Mouse (Mus musculus) MEL (cell line): ENCODE measurements at regions not wholly inside any gene's neighbourhood (a gene's known extent, or its start where the extent isn't known, plus 50 kb on each side); places are given as distances from the start of the nearest gene placed in this dataset.

Experiments used
- DNase-seq: peaks from one replicate; pipeline ENCODE4 v3.0.0; 2011; ENCODE audit warnings: low read depth, low spot score
- H3K27ac ChIP-seq: 2 replicates; pipeline ENCODE4 v1.5.1; 2012; ENCODE audit warnings: low read depth, mild to moderate bottlenecking, control low read depth, low read length, moderate library complexity; ENCODE audit not compliant: control insufficient read depth
- H3K27me3 ChIP-seq, 2 experiments: fragments of 150-350 bp in 1 of 2; sonication (generic) in 1 of 2; 2 replicates each; pipeline ENCODE4 v1.6.1; 2012; ENCODE audit warnings: low read length in 2 of 2, mild to moderate bottlenecking in 2 of 2, improper control_type of control experiment in 1 of 2, moderate library complexity in 1 of 2; ENCODE audit not compliant: insufficient read depth in 2 of 2, control insufficient read depth in 1 of 2
- H3K36me3 ChIP-seq, 2 experiments: 2 replicates each; pipeline ENCODE4 v1.6.1; 2012 to 2014; ENCODE audit warnings: low read length in 2 of 2, improper control_type of control experiment in 1 of 2, inconsistent platforms in 1 of 2, mild to moderate bottlenecking in 1 of 2; ENCODE audit not compliant: insufficient read depth in 2 of 2, control insufficient read depth in 1 of 2
- H3K4me1 ChIP-seq, 2 experiments: fragments of 150-350 bp in 1 of 2; sonication (generic) in 1 of 2; 2 replicates each; pipeline ENCODE4 v1.6.1; 2012; ENCODE audit warnings: low read length in 2 of 2, improper control_type of control experiment in 1 of 2, mild to moderate bottlenecking in 1 of 2; ENCODE audit not compliant: insufficient read depth in 2 of 2, control insufficient read depth in 1 of 2
- H3K4me3 ChIP-seq, 2 experiments: fragments of 150-350 bp in 1 of 2; sonication (generic) in 1 of 2; 2 replicates each; pipeline ENCODE4 v1.5.1; 2012; ENCODE audit warnings: low read depth in 2 of 2, low read length in 2 of 2, mild to moderate bottlenecking in 2 of 2, moderate library complexity in 2 of 2, control low read depth in 1 of 2, improper control_type of control experiment in 1 of 2; ENCODE audit not compliant: control insufficient read depth in 1 of 2, insufficient read depth in 1 of 2
- H3K79me2 ChIP-seq: 2 replicates; pipeline ENCODE4 v1.6.1; 2012; ENCODE audit warnings: mild to moderate bottlenecking, low read length, moderate library complexity; ENCODE audit not compliant: control insufficient read depth, poor library complexity, insufficient read depth
- H3K9ac ChIP-seq: 2 replicates; pipeline ENCODE4 v1.6.1; 2012; ENCODE audit warnings: low read depth, mild to moderate bottlenecking, control low read depth, low read length, moderate library complexity; ENCODE audit not compliant: control insufficient read depth, poor library complexity, severe bottlenecking
- H3K9me3 ChIP-seq: fragments of 150-350 bp; sonication (generic); replicated peaks from 2 replicates; pipeline ENCODE4 v1.6.1; 2012; ENCODE audit warnings: mild to moderate bottlenecking, low read length, improper control_type of control experiment, moderate library complexity; ENCODE audit not compliant: insufficient read depth
- CHD2 ChIP-seq: IDR thresholded peaks from 2 replicates; pipeline ENCODE4 v1.6.1; 2011; ENCODE audit warnings: low read length, improper control_type of control experiment
- ELF1 ChIP-seq: IDR thresholded peaks from 2 replicates; pipeline ENCODE4 v1.6.1; 2014; ENCODE audit warnings: low read depth, mild to moderate bottlenecking, inconsistent platforms, low read length, improper control_type of control experiment, moderate library complexity
- GATA1 ChIP-seq: IDR thresholded peaks from 2 replicates; pipeline ENCODE4 v1.6.1; 2011; ENCODE audit warnings: low read depth, low read length, improper control_type of control experiment
- JUND ChIP-seq: IDR thresholded peaks from 2 replicates; pipeline ENCODE4 v1.6.1; 2011; ENCODE audit warnings: low read depth, mild to moderate bottlenecking, improper control_type of control experiment, low read length
- KAT2A ChIP-seq: conservative IDR thresholded peaks from 2 replicates; pipeline ENCODE4 v1.6.1; 2012; ENCODE audit warnings: low read depth, low read length, improper control_type of control experiment, inconsistent platforms
- MAX ChIP-seq: IDR thresholded peaks from 2 replicates; pipeline ENCODE4 v1.6.1; 2011; ENCODE audit warnings: low read length, improper control_type of control experiment
- MYB ChIP-seq: IDR thresholded peaks from 2 replicates; pipeline ENCODE4 v1.6.1; 2011; ENCODE audit warnings: mild to moderate bottlenecking, low read depth, low read length, improper control_type of control experiment
- MYC ChIP-seq: IDR thresholded peaks from 2 replicates; pipeline ENCODE4 v1.6.1; 2011; ENCODE audit warnings: low read depth, mild to moderate bottlenecking, low read length, improper control_type of control experiment, moderate library complexity
- NELFE ChIP-seq: IDR thresholded peaks from 2 replicates; pipeline ENCODE4 v1.6.1; 2011; ENCODE audit warnings: low read depth, low read length, improper control_type of control experiment
- RAD21 ChIP-seq: IDR thresholded peaks from 2 replicates; pipeline ENCODE4 v1.6.1; 2011; ENCODE audit warnings: mild to moderate bottlenecking, low read depth, low read length, improper control_type of control experiment
- RCOR1 ChIP-seq: IDR thresholded peaks from 2 replicates; pipeline ENCODE4 v1.6.1; 2012; ENCODE audit warnings: low read depth, mild to moderate bottlenecking, inconsistent platforms, low read length, improper control_type of control experiment
- TAL1 ChIP-seq: IDR thresholded peaks from 2 replicates; pipeline ENCODE4 v1.6.1; 2012; ENCODE audit warnings: mild to moderate bottlenecking, inconsistent platforms, low read length, moderate library complexity, mixed read lengths
- TBP ChIP-seq: IDR thresholded peaks from 2 replicates; pipeline ENCODE4 v1.8.0; 2011; ENCODE audit warnings: low read depth, low read length, improper control_type of control experiment
- USF1 ChIP-seq: IDR thresholded peaks from 2 replicates; pipeline ENCODE4 v1.6.1; 2014; ENCODE audit warnings: low read depth, mild to moderate bottlenecking, inconsistent platforms, low read length, improper control_type of control experiment, moderate library complexity
- ZKSCAN1 ChIP-seq: IDR thresholded peaks from 2 replicates; pipeline ENCODE4 v1.6.1; 2012; ENCODE audit warnings: low read depth, mild to moderate bottlenecking, inconsistent platforms, low read length, improper control_type of control experiment, moderate library complexity
- ZNF384 ChIP-seq: IDR thresholded peaks from 2 replicates; pipeline ENCODE4 v1.6.1; 2012; ENCODE audit warnings: low read depth, mild to moderate bottlenecking, inconsistent platforms, low read length, improper control_type of control experiment

DNA sequence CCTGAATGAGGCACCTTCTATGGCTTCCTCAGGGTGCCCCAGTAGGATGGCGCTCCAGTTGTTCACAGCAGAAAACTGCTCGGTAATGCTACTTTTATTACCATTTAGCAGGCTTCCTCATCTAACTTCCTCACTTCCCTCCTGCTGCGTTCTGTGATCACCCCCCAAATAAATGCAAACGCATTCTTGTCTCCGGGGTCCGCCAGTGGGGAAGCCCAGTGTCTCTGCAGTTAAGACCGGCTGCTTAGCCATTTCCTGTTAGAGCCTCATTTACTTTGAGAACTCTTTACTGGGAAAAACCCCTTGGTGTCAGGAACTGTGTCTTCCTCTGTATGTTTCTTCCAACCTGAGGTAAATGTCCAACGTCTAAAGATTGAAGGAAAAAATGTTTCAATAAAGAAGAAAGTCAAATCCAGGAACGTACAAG, 50.2 kb upstream of the Bbx start:
- H3K4me1 ChIP-seq = peaks cover 0 to 3% of the 10 kb centered on the region in 2 experiments; a peak in 1 of 4 replicates

More for the DNA sequence above, 50.2 kb upstream of the Bbx start:
- no peaks in the 10 kb centered on the region for H3K9me3 ChIP-seq
- H3K36me3 ChIP-seq = no peaks in the 10 kb centered on the region
- no peak overlapping the region for H3K4me3 ChIP-seq
- H3K27ac ChIP-seq = no peak overlapping the region
- no peaks in the 10 kb centered on the region for H3K79me2 ChIP-seq
- DNase-seq = no peak
- TF ChIP-seq MAX (no peak), NELFE (no peak), MYC (no peak), JUND (no peak), GATA1 (no peak), RAD21 (no peak), RCOR1 (no peak), TAL1 (no peak), ZKSCAN1 (no peak), ZNF384 (no peak), USF1 (no peak), TBP (no peak), MYB (no peak), ELF1 (no peak), CHD2 (no peak), KAT2A (no peak)
- peaks cover 0 to 4% of the 10 kb centered on the region in 2 experiments; a peak in 2 of 4 replicates for H3K27me3 ChIP-seq
- no peak overlapping the region for H3K9ac ChIP-seq
